Comparison of ENCODE assay signal across 8 mouse cellular contexts in genomic region chr5:64806600-64806999, GRCm38 (mm10). TPM values are rescaled to one million over a fixed set of nuclear protein-coding genes. Genes with fewer than 3 reads are reported as not detected.
A peak's percentile ranks its signal among the peaks of the same experiment; 100 is the strongest.
DNase-seq lines count a peak whose midpoint lies in the region; ATAC-seq and TF ChIP-seq lines count a peak whose summit lies in the region.

No protein-coding gene starts in this region.

- WGBS in liver, embryonic 13.5 days (ENCODE audit: insufficient replicate concordance) = 27% methylated on average over 2 of the region's 2 CpGs
- WGBS in stomach, postnatal 0 days = 18% methylated on average over 2 of the region's 2 CpGs

- no peaks in the 10 kb centered on the region; the same call in 1 of the 2 replicates for H3K27me3 ChIP-seq in testis, adult 2 months (ENCODE audit: control insufficient read depth, insufficient read depth, low read length)
- peaks cover under 1% of the 10 kb centered on the region; the same call in 1 of the 2 replicates for H3K27me3 ChIP-seq in liver, embryonic 13.5 days
- no peaks in the 10 kb centered on the region for H3K27me3 ChIP-seq in stomach, postnatal 0 days (ENCODE audit: control insufficient read depth, insufficient read depth, low read length)

- H3K36me3 ChIP-seq in testis, adult 2 months (ENCODE audit: control insufficient read depth, insufficient read depth, low read length) = no peaks in the 10 kb centered on the region
- peaks cover 35% of the 10 kb centered on the region for H3K36me3 ChIP-seq in liver, embryonic 13.5 days
- H3K36me3 ChIP-seq in stomach, postnatal 0 days (ENCODE audit: control insufficient read depth, insufficient read depth, low read length) = no peaks in the 10 kb centered on the region

- peak overlapping the region; percentile 99 for H3K4me3 ChIP-seq in gastrocnemius, adult 2 months
- no peak overlapping the region; the same call in 1 of the 2 replicates for H3K4me3 ChIP-seq in testis, adult 2 months (ENCODE audit: control insufficient read depth, low read depth, low read length)
- H3K4me3 ChIP-seq in liver, embryonic 13.5 days (replicated peaks) = peak overlapping the region; percentile 95
- H3K4me3 ChIP-seq in stomach, postnatal 0 days (ENCODE audit: low read depth, low read length) = peak overlapping the region; percentile 98

- no peaks in the 10 kb centered on the region for H3K9me3 ChIP-seq in liver, embryonic 13.5 days (replicated peaks)
- H3K9me3 ChIP-seq in stomach, postnatal 0 days (ENCODE audit: control insufficient read depth, low read length) = no peaks in the 10 kb centered on the region

- peak overlapping the region; percentile 98 for H3K9ac ChIP-seq in liver, embryonic 13.5 days
- peak overlapping the region; percentile 74 for H3K9ac ChIP-seq in stomach, postnatal 0 days (ENCODE audit: low read length)

- no peak for TF ChIP-seq EP300 in stomach, postnatal 0 days (optimal IDR thresholded peaks at IDR 0.05)

- peak overlapping the region; percentile 78 for H3K4me2 ChIP-seq in liver, embryonic 13.5 days
- peak overlapping the region; percentile 60 for H3K4me2 ChIP-seq in stomach, postnatal 0 days (replicated peaks; ENCODE audit: low read depth)

- peak overlapping the region; percentile 100 for H3K27ac ChIP-seq in gastrocnemius, adult 2 months
- H3K27ac ChIP-seq in testis, adult 2 months (ENCODE audit: control insufficient read depth, insufficient read depth, low read depth, low read length) = peak overlapping the region; percentile 86
- peak overlapping the region; percentile 83 for H3K27ac ChIP-seq in liver, embryonic 13.5 days
- H3K27ac ChIP-seq in stomach, postnatal 0 days (replicated peaks) = peak overlapping the region; percentile 94

- no peak for TF ChIP-seq POLR2A in testis, adult 2 months (IDR thresholded peaks at IDR 0.05; ENCODE audit: control insufficient read depth, low read depth, low read length)

- no peak for TF ChIP-seq CTCF in gastrocnemius, adult 2 months (IDR thresholded peaks at IDR 0.05)
- TF ChIP-seq CTCF in testis, adult 2 months (IDR thresholded peaks at IDR 0.05; ENCODE audit: control insufficient read depth, insufficient read depth, insufficient replicate concordance, low read depth, low read length) = no peak
- no peak for TF ChIP-seq CTCF in stomach, postnatal 0 days (IDR thresholded peaks at IDR 0.05; ENCODE audit: low read depth)

- ATAC-seq in liver, embryonic 13.5 days (ENCODE audit: low read depth) = no peak
- ATAC-seq in stomach, postnatal 0 days (ENCODE audit: low FRiP score, low TSS enrichment) = no peak

- intact Hi-C loops in gastrocnemius, adult 2 months (cut with DNase I) = no loop called here

- no peak for DNase-seq in gastrocnemius, adult 2 months
- no peak for DNase-seq in gastrocnemius, postnatal 4 days (ENCODE audit: low spot score in 2 of 2)
- no peak for DNase-seq in testis, postnatal 14 days (ENCODE audit: low spot score)
- no peak for DNase-seq in liver, embryonic 13.5 days
- DNase-seq in stomach, postnatal 0 days (ENCODE audit: low spot score) = no peak
- no peak for DNase-seq in left cerebral cortex, adult 18-20 months (ENCODE audit: low spot score in 2 of 2)
- no peak for DNase-seq in ovary, postnatal 36 days (ENCODE audit: low spot score)

- peaks cover 18% of the 10 kb centered on the region for H3K4me1 ChIP-seq in testis, adult 2 months (ENCODE audit: control insufficient read depth, insufficient read depth, low read length)
- peaks cover 80% of the 10 kb centered on the region for H3K4me1 ChIP-seq in liver, embryonic 13.5 days (replicated peaks)
- peaks cover 18% of the 10 kb centered on the region for H3K4me1 ChIP-seq in stomach, postnatal 0 days (replicated peaks; ENCODE audit: control insufficient read depth, insufficient read depth)

RNA-seq across cellular contexts. Expression of gene Klf3, which starts 3.4 kb away (rescaled TPM):
- total RNA-seq in gastrocnemius, adult 2 months (2021) = 10 to 100 TPM; 18.2 to 20.4 TPM
- 10 to 100 TPM; 50.3 to 59.1 TPM for total RNA-seq in gastrocnemius, postnatal 4 days (2021)
- 4.9 and 5.8 TPM in 2 replicates for polyA plus RNA-seq in testis, adult 2 months (2012; rRNA removed)
- 73.2 and 78.4 TPM in 2 replicates for polyA plus RNA-seq in liver, embryonic 13.5 days (2015; fragmentation: Nextera tagmentation; extraction: Ambion mirVana)
- 97.5 and 101 TPM in 2 replicates for polyA plus RNA-seq in stomach, postnatal 0 days (2015; fragmentation: Nextera tagmentation; extraction: Ambion mirVana)
- 10 to 100 TPM; 32.0 to 33.4 TPM for total RNA-seq in left cerebral cortex, adult 18-20 months (2021)
